Mouse (Mus musculus) olfactory bulb, adult 2 months (tissue): ENCODE measurements around the gene Picalm.

Source experiments
- CTCF ChIP-seq: fragments of 200-500 bp; IDR thresholded peaks from 2 replicates; pipeline ENCODE4 v1.5.1; 2012; ENCODE audit warnings: low read depth, mild to moderate bottlenecking, low read length, moderate library complexity; ENCODE audit not compliant: insufficient read depth
- POLR2A ChIP-seq: fragments of 200-500 bp; IDR thresholded peaks from 2 replicates; pipeline ENCODE4 v1.6.1; 2012; ENCODE audit warnings: mild to moderate bottlenecking, low read depth, low read length, moderate library complexity; ENCODE audit not compliant: insufficient read depth

DNA sequence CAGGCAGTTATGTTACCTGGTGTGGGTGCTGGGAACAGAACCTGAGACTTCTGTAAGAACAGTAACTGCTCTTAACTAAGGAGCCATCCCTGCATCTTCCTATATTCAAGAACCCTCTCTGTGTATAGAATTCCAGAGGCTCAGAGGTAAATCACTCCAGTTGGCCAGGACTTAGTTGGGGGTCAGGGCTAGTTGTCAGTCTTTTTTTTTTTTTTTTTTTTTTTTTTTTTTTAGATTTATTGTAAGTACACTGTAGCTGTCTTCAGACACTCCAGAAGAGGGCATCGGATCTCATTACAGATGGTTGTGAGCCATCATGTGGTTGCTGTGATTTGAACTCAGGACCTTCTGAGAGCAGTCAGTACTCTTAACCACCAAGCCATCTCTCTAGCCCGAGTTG lies 91.5 kb downstream of the Picalm start:
- TF ChIP-seq POLR2A (no peak), CTCF (no peak)
